Mouse (Mus musculus) liver, embryonic 12.5 days (tissue): Measurements from ENCODE around the gene Adk. TPM values are rescaled to one million over a fixed set of nuclear protein-coding genes. Genes with fewer than 3 reads are reported as not detected.

Source experiments
- ATAC-seq: fragments of 200-750 bp; cut with Nextera tagmentation; 2 replicates; pipeline ENCODE4 v1.8.0; 2017; ENCODE audit warnings: moderate number of reproducible peaks, mild to moderate bottlenecking, moderate library complexity
- H3K27ac ChIP-seq: fragments of 300-500 bp; sonication (generic); 2 replicates; pipeline ENCODE4 v1.5.1; 2016; ENCODE audit warnings: mild to moderate bottlenecking
- H3K27me3 ChIP-seq: fragments of 300-500 bp; sonication (generic); replicated peaks from 2 replicates; pipeline ENCODE4 v1.6.1; 2016; ENCODE audit warnings: mild to moderate bottlenecking, moderate library complexity
- H3K36me3 ChIP-seq: fragments of 300-500 bp; sonication (generic); 2 replicates; pipeline ENCODE4 v1.6.1; 2016; ENCODE audit warnings: mild to moderate bottlenecking, moderate library complexity
- H3K4me1 ChIP-seq: fragments of 300-500 bp; sonication (generic); 2 replicates; pipeline ENCODE4 v1.6.1; 2016
- H3K4me2 ChIP-seq: fragments of 300-500 bp; sonication (generic); 2 replicates; pipeline ENCODE4 v1.6.1; 2016; ENCODE audit warnings: mild to moderate bottlenecking, moderate library complexity
- H3K4me3 ChIP-seq: fragments of 300-500 bp; sonication (generic); 2 replicates; pipeline ENCODE4 v1.5.1; 2016; ENCODE audit warnings: mild to moderate bottlenecking, moderate library complexity
- H3K9ac ChIP-seq: fragments of 300-500 bp; sonication (generic); 2 replicates; pipeline ENCODE4 v1.6.1; 2016; ENCODE audit warnings: mild to moderate bottlenecking, moderate library complexity
- H3K9me3 ChIP-seq: fragments of 300-500 bp; sonication (generic); replicated peaks from 2 replicates; pipeline ENCODE4 v1.6.1; 2016; ENCODE audit warnings: mild to moderate bottlenecking, moderate library complexity
- WGBS: fragments of 180-500 bp; shearing (Covaris S2); methylation state at CpG from one replicate; pipeline ENCODE4 v1.1.7; 2016; ENCODE audit not compliant: insufficient replicate concordance; 5-methylcytosine and 5-hydroxymethylcytosine counted together
- polyA plus RNA-seq: library from polyadenylated mRNA; unstranded; fragments of >200 nt; fragmentation: Nextera tagmentation; extraction: Ambion mirVana; gene quantifications from 2 replicates; pipeline ENCODE4 v1.2.1, GENCODE M21; 2016

Gene Adk
- polyA plus RNA-seq, 1 experiment from 2014 or later: 206 TPM

DNA sequence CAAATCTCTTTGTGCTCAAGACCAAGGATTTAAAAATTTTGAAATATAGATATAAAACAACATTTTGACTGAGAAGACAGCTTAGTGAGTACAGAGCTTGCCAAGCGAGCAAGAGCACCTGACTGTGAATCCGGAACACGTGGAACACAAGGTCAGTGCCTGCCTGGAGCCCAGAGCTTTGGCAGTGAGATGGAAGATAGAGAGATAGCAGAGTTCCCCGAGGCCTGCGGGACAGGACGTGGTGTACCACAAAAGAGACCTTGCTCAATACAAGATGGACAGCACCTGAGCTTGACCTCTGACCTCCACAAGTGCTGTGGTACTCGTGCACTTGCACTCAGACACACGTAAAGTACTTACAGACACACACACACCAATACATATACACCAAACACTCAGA, 54.2 kb downstream of the Adk start:
- Histone ChIP-seq H3K27me3 (no peaks in the 10 kb centered on the region), H3K36me3 (peaks cover 13% of the 10 kb centered on the region), H3K4me1 (peaks cover 20% of the 10 kb centered on the region), H3K9me3 (no peaks in the 10 kb centered on the region), H3K9ac (no peak overlapping the region), H3K4me2 (no peak overlapping the region), H3K4me3 (no peak overlapping the region), H3K27ac (no peak overlapping the region)
- no peak for ATAC-seq
- 56% methylated on average over 8 of the region's 8 CpGs for WGBS

DNA sequence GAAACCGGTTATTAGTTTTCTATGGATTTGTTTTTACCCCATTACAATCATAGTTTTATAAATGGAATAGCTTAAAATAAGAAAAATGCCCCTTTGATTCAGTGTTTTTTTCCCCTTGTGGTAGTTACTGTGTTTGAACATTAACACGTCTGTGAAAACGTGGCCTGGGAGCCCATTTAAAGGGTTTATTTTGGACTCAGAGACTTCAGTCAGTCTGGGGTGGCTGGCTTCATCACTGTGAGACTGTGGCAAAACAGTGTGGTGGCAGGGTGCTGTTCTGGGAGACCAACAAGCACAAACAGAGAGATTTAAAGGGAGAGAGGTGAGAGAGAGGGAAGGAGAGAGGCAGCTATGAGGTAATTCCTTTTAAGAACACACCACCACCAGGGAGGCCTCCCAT, 55.2 kb downstream of the Adk start:
- H3K4me3 ChIP-seq: no peak overlapping the region
- no peaks in the 10 kb centered on the region for H3K27me3 ChIP-seq
- no peak overlapping the region for H3K4me2 ChIP-seq
- H3K4me1 ChIP-seq: peaks cover 22% of the 10 kb centered on the region
- 82% methylated on average over 3 of the region's 3 CpGs for WGBS
- H3K9ac ChIP-seq: no peak overlapping the region
- H3K9me3 ChIP-seq: no peaks in the 10 kb centered on the region
- ATAC-seq: no peak
- H3K27ac ChIP-seq: no peak overlapping the region
- H3K36me3 ChIP-seq: peaks cover 13% of the 10 kb centered on the region

DNA sequence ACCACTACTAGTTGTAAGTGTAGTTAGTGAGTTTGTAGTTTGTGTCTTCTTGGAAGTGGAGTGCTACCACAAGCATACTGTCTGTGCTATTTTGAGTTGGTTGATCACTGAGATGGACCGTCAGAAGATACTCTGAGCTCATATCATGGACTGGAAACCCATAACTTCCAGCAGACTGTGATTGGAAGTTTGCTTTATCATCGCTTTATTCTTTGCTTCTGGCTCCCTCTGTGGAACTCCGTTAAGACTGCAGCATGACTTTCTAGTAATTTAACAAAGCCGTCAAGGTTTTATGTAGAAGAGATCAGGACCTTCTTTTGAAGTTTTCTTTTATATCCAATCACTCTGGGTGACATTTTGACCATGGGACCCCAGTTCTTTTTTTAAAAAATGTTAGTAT, 58.1 kb downstream of the Adk start:
- ATAC-seq: no peak
- H3K27me3 ChIP-seq: no peaks in the 10 kb centered on the region
- H3K36me3 ChIP-seq: peaks cover 13% of the 10 kb centered on the region
- no peak overlapping the region for H3K9ac ChIP-seq
- H3K4me1 ChIP-seq: peaks cover 22% of the 10 kb centered on the region
- H3K4me3 ChIP-seq: no peak overlapping the region
- H3K9me3 ChIP-seq: no peaks in the 10 kb centered on the region
- no peak overlapping the region for H3K27ac ChIP-seq
- WGBS: 65% methylated on average over 4 of the region's 4 CpGs
- H3K4me2 ChIP-seq: no peak overlapping the region

DNA sequence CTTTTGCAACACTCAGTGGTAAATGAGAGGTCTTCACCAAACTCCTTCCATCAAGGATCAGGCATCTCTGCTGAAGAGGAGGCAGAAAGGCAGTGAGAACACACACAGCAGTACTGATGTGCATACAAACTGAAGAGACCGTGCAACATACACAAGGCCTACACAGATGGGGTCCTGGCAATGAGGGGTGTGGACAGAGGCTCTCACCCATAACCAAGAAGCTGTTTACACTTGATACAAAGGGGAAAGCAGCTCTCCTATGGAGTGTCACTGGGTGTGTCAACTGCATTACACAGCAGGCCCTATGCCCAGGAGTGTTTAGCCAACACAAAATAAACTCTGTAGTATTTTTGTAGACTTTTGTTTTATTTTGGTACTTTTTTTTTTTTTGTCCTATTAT, 59.1 kb downstream of the Adk start:
- Histone ChIP-seq H3K36me3 (peaks cover 7% of the 10 kb centered on the region), H3K27me3 (no peaks in the 10 kb centered on the region), H3K27ac (no peak overlapping the region), H3K4me2 (no peak overlapping the region), H3K4me3 (no peak overlapping the region), H3K4me1 (peaks cover 30% of the 10 kb centered on the region), H3K9me3 (no peaks in the 10 kb centered on the region), H3K9ac (no peak overlapping the region)
- WGBS: 85% methylated on average over 1 of the region's 1 CpGs
- peak; percentile 48; the same call in 1 of the 2 replicates for ATAC-seq

DNA sequence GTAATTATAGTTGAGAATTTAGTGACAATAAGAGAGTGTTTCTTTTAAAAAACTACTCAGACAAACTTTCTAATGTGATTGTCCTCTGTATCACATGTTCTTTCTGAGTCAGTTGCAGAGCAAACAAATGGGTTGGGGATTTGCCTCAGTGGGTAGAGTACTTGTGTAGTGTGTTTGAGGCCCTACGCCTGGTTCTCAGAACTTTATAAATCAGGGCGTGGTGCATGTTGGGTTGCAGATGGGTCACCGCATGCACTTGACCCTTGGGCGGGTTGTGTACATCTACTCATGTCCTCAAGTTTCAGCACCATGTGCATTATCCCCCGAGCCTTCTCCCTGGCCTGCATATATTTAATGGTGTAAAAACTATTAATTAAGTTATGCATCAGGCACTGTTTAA, 59.8 kb downstream of the Adk start:
- H3K27ac ChIP-seq: no peak overlapping the region
- H3K4me2 ChIP-seq: no peak overlapping the region
- WGBS: 72% methylated on average over 5 of the region's 5 CpGs

DNA sequence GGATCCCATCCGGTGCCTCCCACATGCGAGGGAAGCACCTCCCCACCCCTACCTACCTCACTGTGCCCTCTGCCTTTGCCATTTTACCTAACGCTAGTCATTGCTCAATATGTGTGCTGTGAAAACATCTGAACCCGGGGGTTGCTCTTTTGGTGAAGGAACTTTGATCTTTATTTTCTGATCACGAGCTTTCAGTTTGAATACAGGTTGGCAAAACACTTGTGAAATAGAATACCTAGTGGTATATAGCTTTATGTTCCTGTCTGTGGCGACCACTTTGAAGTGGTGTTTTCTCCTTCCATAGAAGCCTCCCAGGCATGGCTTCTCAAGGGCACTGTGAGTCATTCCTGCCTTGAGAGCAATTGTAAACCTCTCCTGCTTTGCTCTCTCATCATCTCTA, 60.4 kb downstream of the Adk start:
- Histone ChIP-seq H3K4me1 (peaks cover 28% of the 10 kb centered on the region), H3K4me3 (no peak overlapping the region), H3K27ac (0 out of 2 replicates have a peak overlapping the region, but pooled peaks have one; percentile 8), H3K9ac (no peak overlapping the region), H3K36me3 (no peaks in the 10 kb centered on the region; the same call in 1 of the 2 replicates), H3K9me3 (no peaks in the 10 kb centered on the region), H3K27me3 (no peaks in the 10 kb centered on the region), H3K4me2 (no peak overlapping the region)
- peak; percentile 59; the same call in 1 of the 2 replicates for ATAC-seq
- WGBS: 77% methylated on average over 6 of the region's 6 CpGs

More for the DNA sequence above, 59.8 kb downstream of the Adk start:
- H3K4me1 ChIP-seq: peaks cover 28% of the 10 kb centered on the region
- no peak overlapping the region for H3K4me3 ChIP-seq
- H3K9ac ChIP-seq: no peak overlapping the region
- H3K27me3 ChIP-seq: no peaks in the 10 kb centered on the region
- H3K9me3 ChIP-seq: no peaks in the 10 kb centered on the region
- H3K36me3 ChIP-seq: peaks cover 2% of the 10 kb centered on the region; the same call in 1 of the 2 replicates
- no peak for ATAC-seq

DNA sequence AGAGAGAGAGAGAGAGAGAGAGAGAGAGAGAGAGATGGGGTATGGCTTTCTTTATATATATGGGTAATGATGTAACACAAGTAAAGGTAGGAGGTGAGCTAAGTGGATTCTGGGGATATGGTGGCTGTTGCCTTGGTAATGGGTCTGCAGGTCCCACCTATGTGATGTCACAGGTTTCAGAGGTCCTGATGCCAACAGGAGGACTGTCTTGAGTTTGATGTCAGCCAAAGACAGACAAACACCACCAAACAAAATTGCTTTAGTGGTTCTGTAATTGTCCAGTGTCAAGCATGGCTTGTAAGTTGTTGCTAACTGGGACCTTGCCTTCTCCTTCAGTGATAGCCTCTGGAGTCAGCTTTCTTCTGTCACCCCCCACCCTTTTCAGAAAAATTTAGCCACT, 62.0 kb downstream of the Adk start:
- Histone ChIP-seq H3K27me3 (no peaks in the 10 kb centered on the region), H3K9ac (no peak overlapping the region), H3K4me1 (peaks cover 30% of the 10 kb centered on the region), H3K4me3 (no peak overlapping the region), H3K36me3 (no peaks in the 10 kb centered on the region; the same call in 1 of the 2 replicates), H3K9me3 (no peaks in the 10 kb centered on the region), H3K27ac (no peak overlapping the region; the same call in 1 of the 2 replicates), H3K4me2 (no peak overlapping the region)
- ATAC-seq: no peak

DNA sequence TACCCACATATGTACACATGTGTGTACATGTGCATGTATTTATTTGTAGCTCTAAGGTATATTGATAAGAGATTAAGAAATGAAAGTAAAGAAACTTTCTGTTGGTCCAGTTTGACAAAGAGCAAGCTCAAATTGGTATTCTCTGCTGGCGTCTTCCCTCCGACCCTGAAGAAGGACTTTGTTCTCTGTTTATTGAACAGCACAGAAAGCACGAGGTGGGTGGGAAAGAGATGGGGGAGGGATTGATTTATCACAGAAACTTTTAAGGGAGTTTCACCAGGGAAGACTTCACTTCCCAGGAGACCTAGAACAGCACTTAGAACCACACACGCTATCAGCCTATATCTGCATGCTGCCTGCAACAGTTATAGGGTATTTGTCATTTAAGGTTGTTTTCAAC, 62.9 kb downstream of the Adk start:
- Histone ChIP-seq H3K4me3 (no peak overlapping the region), H3K9me3 (no peaks in the 10 kb centered on the region), H3K4me1 (peaks cover 30% of the 10 kb centered on the region), H3K27me3 (no peaks in the 10 kb centered on the region), H3K27ac (0 out of 2 replicates have a peak overlapping the region, but pooled peaks have one; percentile 23), H3K9ac (no peak overlapping the region), H3K36me3 (no peaks in the 10 kb centered on the region; the same call in 1 of the 2 replicates), H3K4me2 (no peak overlapping the region)
- WGBS: 65% methylated on average over 4 of the region's 4 CpGs
- ATAC-seq: no peak

DNA sequence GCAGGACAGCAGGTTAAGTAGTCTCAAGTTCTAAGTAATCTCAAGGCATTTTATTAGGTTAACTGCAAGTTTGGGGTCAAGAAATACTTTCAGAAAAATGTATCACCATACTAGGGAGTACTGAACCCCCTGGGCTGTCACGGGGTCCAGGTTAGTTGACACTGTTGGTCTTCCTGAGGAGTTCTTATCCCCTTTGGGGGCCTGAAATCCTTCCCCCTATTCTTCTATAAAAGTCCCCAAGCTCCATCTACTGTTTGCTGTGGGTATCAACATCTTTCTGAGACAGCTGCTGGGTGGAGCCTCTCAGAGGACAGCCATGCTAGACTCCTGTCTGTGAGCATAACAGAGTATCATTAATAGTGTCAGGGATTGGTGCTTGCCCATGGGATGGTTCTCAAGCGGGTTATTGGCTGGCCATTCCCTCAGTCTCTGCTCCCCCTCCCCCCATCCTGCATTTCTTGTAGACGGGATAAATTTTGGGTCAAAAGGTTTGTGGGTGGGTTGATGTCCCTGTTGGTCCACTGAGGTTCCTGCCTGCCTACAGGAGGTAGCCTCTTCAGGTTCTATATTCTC, 63.6 kb downstream of the Adk start:
- no peaks in the 10 kb centered on the region; the same call in 1 of the 2 replicates for H3K36me3 ChIP-seq
- no peaks in the 10 kb centered on the region for H3K9me3 ChIP-seq
- WGBS: 53% methylated on average over 3 of the region's 3 CpGs
- no peak overlapping the region for H3K4me3 ChIP-seq
- peak overlapping the region; percentile 23; the same call in 1 of the 2 replicates for H3K27ac ChIP-seq
- H3K27me3 ChIP-seq: no peaks in the 10 kb centered on the region
- no peak overlapping the region for H3K9ac ChIP-seq
- H3K4me2 ChIP-seq: no peak overlapping the region
- H3K4me1 ChIP-seq: peaks cover 30% of the 10 kb centered on the region
- no peak for ATAC-seq

DNA sequence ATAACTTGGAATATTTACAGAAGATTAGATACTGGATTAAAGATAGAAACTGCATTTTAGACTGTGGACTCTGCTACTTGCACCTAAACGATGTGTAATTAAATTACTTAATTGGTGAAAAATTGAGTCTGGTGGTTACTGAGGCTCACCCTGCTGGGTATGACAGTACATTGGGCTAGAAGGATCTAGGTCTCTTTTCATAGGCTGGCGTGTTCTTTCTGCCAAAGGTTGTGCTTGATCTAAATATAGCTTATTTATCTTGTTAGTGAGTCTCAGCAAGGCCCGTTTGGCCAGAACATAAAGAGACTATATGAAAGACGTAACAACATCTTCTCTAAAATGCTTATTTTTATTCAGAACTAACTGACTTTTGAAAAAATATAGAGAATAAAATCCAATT, 65.7 kb downstream of the Adk start:
- H3K4me1 ChIP-seq: peaks cover 22% of the 10 kb centered on the region
- ATAC-seq: no peak
- 66% methylated on average over 4 of the region's 4 CpGs for WGBS
- no peak overlapping the region for H3K27ac ChIP-seq
- no peak overlapping the region for H3K4me3 ChIP-seq
- H3K4me2 ChIP-seq: no peak overlapping the region
- no peaks in the 10 kb centered on the region for H3K27me3 ChIP-seq
- no peaks in the 10 kb centered on the region for H3K9me3 ChIP-seq
- no peak overlapping the region for H3K9ac ChIP-seq
- H3K36me3 ChIP-seq: no peaks in the 10 kb centered on the region

DNA sequence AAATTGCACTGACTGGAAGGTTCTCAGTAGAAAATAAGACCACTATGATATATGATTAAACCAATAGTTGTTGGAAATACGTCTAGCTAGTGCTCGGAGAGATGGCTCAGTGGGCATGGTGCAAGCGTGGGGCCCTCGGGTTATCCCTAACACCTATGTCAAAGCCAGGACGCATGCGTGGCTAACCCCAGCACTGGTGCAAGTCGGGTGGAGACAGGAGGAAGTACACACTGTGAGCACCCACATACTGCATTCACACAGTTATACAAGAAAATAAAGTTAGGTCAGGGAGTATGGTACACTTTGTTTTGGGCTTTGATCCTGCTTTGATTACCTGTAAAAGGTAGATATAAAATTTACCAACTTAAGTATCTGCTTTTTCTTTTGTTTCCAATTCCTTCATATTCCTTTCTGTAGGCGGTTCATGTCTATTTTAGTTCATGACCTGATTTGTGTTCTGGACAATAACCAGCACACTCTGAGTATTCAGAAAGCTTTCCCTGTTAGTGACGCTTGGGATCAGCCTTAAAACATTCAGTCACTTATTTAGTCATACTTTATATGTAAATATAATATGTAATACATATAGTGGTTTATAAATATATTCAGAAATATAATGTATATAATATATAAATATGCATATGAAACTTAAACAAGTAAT, 67.4 kb downstream of the Adk start:
- Histone ChIP-seq H3K4me1 (peaks cover 18% of the 10 kb centered on the region), H3K4me2 (no peak overlapping the region), H3K4me3 (no peak overlapping the region), H3K36me3 (peaks cover 7% of the 10 kb centered on the region), H3K9me3 (no peaks in the 10 kb centered on the region), H3K9ac (no peak overlapping the region), H3K27me3 (no peaks in the 10 kb centered on the region), H3K27ac (no peak overlapping the region)
- WGBS: 65% methylated on average over 9 of the region's 9 CpGs
- ATAC-seq: no peak

DNA sequence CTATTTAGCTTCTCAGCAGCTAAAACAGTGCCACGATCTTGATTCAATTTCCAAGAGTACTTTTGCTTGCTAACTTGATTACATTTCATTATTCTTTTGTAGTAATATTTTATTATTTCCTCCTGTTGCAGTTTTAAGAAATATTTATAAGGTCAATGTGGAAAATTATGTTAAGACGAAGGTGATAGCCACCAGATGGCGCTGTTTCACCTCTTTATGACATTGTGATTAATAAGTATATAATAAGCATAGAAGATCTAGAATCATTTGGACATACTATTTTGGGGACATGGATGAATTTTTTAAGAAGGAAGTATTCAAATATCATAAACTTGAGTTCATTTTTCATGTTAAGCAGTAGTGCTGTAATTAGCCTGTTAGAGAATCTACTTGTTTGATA, 68.1 kb downstream of the Adk start:
- peaks cover 18% of the 10 kb centered on the region for H3K4me1 ChIP-seq
- no peak overlapping the region for H3K27ac ChIP-seq
- H3K4me3 ChIP-seq: no peak overlapping the region
- no peak overlapping the region for H3K9ac ChIP-seq
- H3K27me3 ChIP-seq: no peaks in the 10 kb centered on the region
- no peaks in the 10 kb centered on the region for H3K9me3 ChIP-seq
- peaks cover 7% of the 10 kb centered on the region for H3K36me3 ChIP-seq
- H3K4me2 ChIP-seq: no peak overlapping the region
- no peak for ATAC-seq
- 21% methylated on average over 3 of the region's 3 CpGs for WGBS
